Mouse (Mus musculus): ENCODE results near the gene Ap1s1. TPM values are rescaled to one million over a fixed set of nuclear protein-coding genes. Genes with fewer than 3 reads are reported as not detected.

Gene Ap1s1
- polyA plus RNA-seq, 1 experiment from 2014 or later = 146 TPM

DNA sequence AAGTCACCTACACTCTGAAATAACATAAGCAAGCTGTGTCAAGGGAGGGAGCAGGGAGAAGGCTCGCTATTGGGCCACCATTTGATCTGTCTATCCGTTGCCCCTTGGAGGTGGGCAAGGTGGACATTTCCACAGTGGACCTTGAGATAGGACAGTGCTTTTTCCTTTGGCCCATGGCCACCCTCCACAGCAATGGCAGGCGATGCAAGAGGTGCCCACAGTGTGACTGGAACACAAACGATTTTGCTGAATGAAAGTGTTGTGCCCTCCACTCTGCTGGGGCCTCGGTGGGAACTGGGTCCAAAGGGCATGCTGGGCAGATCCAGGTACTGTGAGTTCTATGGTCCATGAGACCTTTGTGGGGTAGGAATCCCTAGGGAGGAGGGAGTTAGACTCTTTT is 16.7 kb upstream of the Ap1s1 start:
- no peaks in the 10 kb centered on the region for H3K27me3 ChIP-seq (ENCODE audit: control insufficient read depth, insufficient read depth, low read length)
- H3K4me2 ChIP-seq (replicated peaks; ENCODE audit: low read depth) = no peak overlapping the region
- no peak overlapping the region for H3K9ac ChIP-seq (ENCODE audit: low read length)
- H3K4me3 ChIP-seq (ENCODE audit: low read depth, low read length) = no peak overlapping the region
- WGBS = 80% methylated on average over 5 of the region's 5 CpGs
- ATAC-seq (ENCODE audit: low FRiP score, low TSS enrichment) (no peak), DNase-seq (ENCODE audit: low spot score) (no peak)
- TF ChIP-seq CTCF (IDR thresholded peaks at IDR 0.05; ENCODE audit: low read depth) (no peak), EP300 (optimal IDR thresholded peaks at IDR 0.05) (no peak)
- no peaks in the 10 kb centered on the region; the same call in 1 of the 2 replicates for H3K36me3 ChIP-seq (ENCODE audit: control insufficient read depth, insufficient read depth, low read length)
- no peaks in the 10 kb centered on the region for H3K9me3 ChIP-seq (ENCODE audit: control insufficient read depth, low read length)
- no peak overlapping the region for H3K27ac ChIP-seq (replicated peaks)
- H3K4me1 ChIP-seq (replicated peaks; ENCODE audit: control insufficient read depth, insufficient read depth) = no peaks in the 10 kb centered on the region

DNA sequence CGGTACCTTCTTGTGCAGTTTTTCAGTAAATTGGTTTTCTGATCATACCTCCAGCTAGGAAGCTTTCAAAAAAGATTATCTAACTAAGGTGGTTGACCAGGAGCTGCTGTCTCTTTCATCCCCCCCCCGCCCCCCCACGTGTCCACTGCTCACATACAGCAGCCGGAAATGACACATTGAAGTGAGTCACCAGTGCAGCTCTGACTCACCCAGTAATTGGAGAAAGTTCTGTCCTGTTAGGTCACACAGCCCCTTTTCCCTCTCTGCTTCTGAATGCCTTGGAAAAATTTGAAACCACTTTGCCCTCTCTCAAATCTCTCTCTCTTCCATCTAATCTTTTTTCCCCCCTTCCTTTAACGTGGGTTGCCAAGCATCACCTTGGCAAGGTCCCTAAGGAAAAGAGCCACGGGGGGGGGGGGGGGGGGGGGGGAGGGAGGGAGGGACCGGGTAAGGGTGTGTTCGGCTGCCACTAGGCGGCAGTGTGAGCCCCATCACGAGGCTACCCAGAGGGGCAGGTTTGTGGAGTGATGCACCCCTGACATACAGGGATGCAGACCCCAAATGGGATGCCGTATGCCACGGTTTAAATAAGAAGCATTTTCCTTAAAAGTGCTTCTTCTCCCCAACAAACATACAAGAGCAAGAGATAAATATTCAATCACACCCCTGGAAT is 16.0 kb upstream of the Ap1s1 start:
- peak; percentile 62 for TF ChIP-seq CTCF (IDR thresholded peaks at IDR 0.05; ENCODE audit: low read depth)
- TF ChIP-seq EP300 (optimal IDR thresholded peaks at IDR 0.05) = no peak
- Histone ChIP-seq H3K4me2 (replicated peaks; ENCODE audit: low read depth) (no peak overlapping the region), H3K36me3 (ENCODE audit: control insufficient read depth, insufficient read depth, low read length) (no peaks in the 10 kb centered on the region), H3K27me3 (ENCODE audit: control insufficient read depth, insufficient read depth, low read length) (no peaks in the 10 kb centered on the region), H3K9me3 (ENCODE audit: control insufficient read depth, low read length) (no peaks in the 10 kb centered on the region), H3K9ac (ENCODE audit: low read length) (no peak overlapping the region), H3K27ac (replicated peaks) (no peak overlapping the region), H3K4me3 (ENCODE audit: low read depth, low read length) (no peak overlapping the region), H3K4me1 (replicated peaks; ENCODE audit: control insufficient read depth, insufficient read depth) (no peaks in the 10 kb centered on the region)
- DNase-seq (ENCODE audit: low spot score) (peak; percentile 34), ATAC-seq (ENCODE audit: low FRiP score, low TSS enrichment) (peak; percentile 71; the same call in 1 of the 2 replicates)
- WGBS = 18% methylated on average over 12 of the region's 12 CpGs

- 75% methylated on average over 5 of the region's 5 CpGs for WGBS
- no peak for TF ChIP-seq EP300 (optimal IDR thresholded peaks at IDR 0.05)
- TF ChIP-seq CTCF (IDR thresholded peaks at IDR 0.05; ENCODE audit: low read depth) = no peak
- no peaks in the 10 kb centered on the region for H3K27me3 ChIP-seq (ENCODE audit: control insufficient read depth, insufficient read depth, low read length)
- H3K4me1 ChIP-seq (replicated peaks; ENCODE audit: control insufficient read depth, insufficient read depth) = no peaks in the 10 kb centered on the region
- ATAC-seq (ENCODE audit: low FRiP score, low TSS enrichment) (no peak), DNase-seq (ENCODE audit: low spot score) (no peak)
- no peaks in the 10 kb centered on the region for H3K9me3 ChIP-seq (ENCODE audit: control insufficient read depth, low read length)
- no peak overlapping the region for H3K4me2 ChIP-seq (replicated peaks; ENCODE audit: low read depth)
- H3K36me3 ChIP-seq (ENCODE audit: control insufficient read depth, insufficient read depth, low read length) = no peaks in the 10 kb centered on the region
- no peak overlapping the region for H3K4me3 ChIP-seq (ENCODE audit: low read depth, low read length)
- H3K27ac ChIP-seq (replicated peaks) = no peak overlapping the region
- H3K9ac ChIP-seq (ENCODE audit: low read length) = no peak overlapping the region
Observed at GRCm38 (mm10) chr5:137054873-137055272, 8.9 kb upstream of the Ap1s1 start.

GRCm38 (mm10) chr5:137054299-137054698 is 8.4 kb upstream of the Ap1s1 start:
- H3K27me3 ChIP-seq (ENCODE audit: control insufficient read depth, insufficient read depth, low read length) = no peaks in the 10 kb centered on the region
- no peak overlapping the region for H3K9ac ChIP-seq (ENCODE audit: low read length)
- ATAC-seq (ENCODE audit: low FRiP score, low TSS enrichment) = no peak
- H3K36me3 ChIP-seq (ENCODE audit: control insufficient read depth, insufficient read depth, low read length) = no peaks in the 10 kb centered on the region
- no peak overlapping the region for H3K27ac ChIP-seq (replicated peaks)
- no peaks in the 10 kb centered on the region for H3K9me3 ChIP-seq (ENCODE audit: control insufficient read depth, low read length)
- TF ChIP-seq CTCF (IDR thresholded peaks at IDR 0.05; ENCODE audit: low read depth) = no peak
- no peak for TF ChIP-seq EP300 (optimal IDR thresholded peaks at IDR 0.05)
- H3K4me3 ChIP-seq (ENCODE audit: low read depth, low read length) = no peak overlapping the region
- DNase-seq (ENCODE audit: low spot score) = no peak
- H3K4me2 ChIP-seq (replicated peaks; ENCODE audit: low read depth) = no peak overlapping the region
- 82% methylated on average over 7 of the region's 7 CpGs for WGBS
- H3K4me1 ChIP-seq (replicated peaks; ENCODE audit: control insufficient read depth, insufficient read depth) = no peaks in the 10 kb centered on the region

DNA sequence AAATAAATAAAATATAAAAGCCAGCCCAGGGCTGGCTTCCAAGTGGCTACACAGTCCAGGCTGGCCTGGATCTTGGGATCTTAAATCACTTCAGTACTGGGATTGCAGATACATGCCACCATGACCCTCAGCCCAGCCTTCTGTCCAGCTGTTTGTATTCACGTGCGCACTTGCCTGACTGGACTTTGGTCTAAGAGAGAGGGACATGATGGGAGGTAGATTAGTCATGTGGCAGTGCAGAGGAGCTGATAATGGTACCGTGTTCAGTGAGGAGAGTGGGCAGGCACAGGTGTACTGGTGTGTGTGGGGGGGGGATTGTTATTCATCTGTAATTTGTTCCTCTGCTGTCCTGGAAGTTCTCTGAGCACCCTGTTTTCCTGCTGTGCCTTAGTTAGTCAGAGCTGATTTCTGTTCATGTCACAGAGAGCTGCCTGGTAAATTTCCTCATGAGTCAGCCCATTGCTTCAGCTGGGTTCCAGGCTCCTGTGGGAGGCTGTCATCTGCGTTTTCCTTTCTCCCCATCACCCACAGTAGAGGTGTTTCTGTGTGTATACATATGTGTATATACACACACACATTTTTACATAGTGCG is 6.1 kb upstream of the Ap1s1 start:
- TF ChIP-seq CTCF (IDR thresholded peaks at IDR 0.05; ENCODE audit: low read depth) (no peak), EP300 (optimal IDR thresholded peaks at IDR 0.05) (no peak)
- 57% methylated on average over 5 of the region's 5 CpGs for WGBS

GRCm38 (mm10) chr5:137051125-137051524 is 5.2 kb upstream of the Ap1s1 start:
- Histone ChIP-seq H3K9me3 (ENCODE audit: control insufficient read depth, low read length) (no peaks in the 10 kb centered on the region), H3K9ac (ENCODE audit: low read length) (no peak overlapping the region), H3K4me1 (replicated peaks; ENCODE audit: control insufficient read depth, insufficient read depth) (no peaks in the 10 kb centered on the region), H3K4me2 (replicated peaks; ENCODE audit: low read depth) (no peak overlapping the region), H3K27ac (replicated peaks) (no peak overlapping the region), H3K27me3 (ENCODE audit: control insufficient read depth, insufficient read depth, low read length) (no peaks in the 10 kb centered on the region), H3K36me3 (ENCODE audit: control insufficient read depth, insufficient read depth, low read length) (no peaks in the 10 kb centered on the region), H3K4me3 (ENCODE audit: low read depth, low read length) (no peak overlapping the region)
- 46% methylated on average over 6 of the region's 6 CpGs for WGBS
- ATAC-seq (ENCODE audit: low FRiP score, low TSS enrichment) = no peak
- no peak for DNase-seq (ENCODE audit: low spot score)
- TF ChIP-seq EP300 (optimal IDR thresholded peaks at IDR 0.05) (no peak), CTCF (IDR thresholded peaks at IDR 0.05; ENCODE audit: low read depth) (no peak)

More for the DNA sequence above, 6.1 kb upstream of the Ap1s1 start:
- H3K9me3 ChIP-seq (ENCODE audit: control insufficient read depth, low read length) = no peaks in the 10 kb centered on the region
- no peak overlapping the region for H3K27ac ChIP-seq (replicated peaks)
- DNase-seq (ENCODE audit: low spot score) (peak; percentile 24), ATAC-seq (ENCODE audit: low FRiP score, low TSS enrichment) (peak; percentile 60)
- H3K4me3 ChIP-seq (ENCODE audit: low read depth, low read length) = no peak overlapping the region
- H3K4me2 ChIP-seq (replicated peaks; ENCODE audit: low read depth) = no peak overlapping the region
- no peak overlapping the region for H3K9ac ChIP-seq (ENCODE audit: low read length)
- H3K36me3 ChIP-seq (ENCODE audit: control insufficient read depth, insufficient read depth, low read length) = no peaks in the 10 kb centered on the region
- H3K4me1 ChIP-seq (replicated peaks; ENCODE audit: control insufficient read depth, insufficient read depth) = no peaks in the 10 kb centered on the region
- no peaks in the 10 kb centered on the region for H3K27me3 ChIP-seq (ENCODE audit: control insufficient read depth, insufficient read depth, low read length)

Measured in stomach, postnatal 0 days (tissue).